Mouse (Mus musculus) hindbrain, postnatal 0 days (tissue): ENCODE data around the gene Crbn. TPM values are rescaled to one million over a fixed set of nuclear protein-coding genes. Genes with fewer than 3 reads are reported as not detected.
A peak's percentile ranks its signal among the peaks of the same experiment; 100 is the strongest.

Experiments
- ATAC-seq: fragments of 200-750 bp; cut with Nextera tagmentation; 2 replicates; pipeline ENCODE4 v1.8.0; 2017; ENCODE audit warnings: mild to moderate bottlenecking, moderate TSS enrichment, moderate library complexity
- DNase-seq: peaks from one replicate; pipeline ENCODE4 v3.0.0-alpha.2; 2015; ENCODE audit warnings: low spot score
- H3K27ac ChIP-seq: fragments of 300-500 bp; sonication (generic); 2 replicates; pipeline ENCODE4 v1.5.1; 2014; ENCODE audit warnings: mild to moderate bottlenecking
- H3K27me3 ChIP-seq: fragments of 300-500 bp; sonication (generic); 2 replicates; pipeline ENCODE4 v1.6.1; 2014; ENCODE audit warnings: low read length, mixed read lengths; ENCODE audit not compliant: insufficient read depth
- H3K36me3 ChIP-seq: fragments of 300-500 bp; sonication (generic); 2 replicates; pipeline ENCODE4 v1.6.1; 2014; ENCODE audit warnings: low read length, mixed read lengths; ENCODE audit not compliant: insufficient read depth
- H3K4me1 ChIP-seq: fragments of 300-500 bp; sonication (generic); 2 replicates; pipeline ENCODE4 v1.6.1; 2014; ENCODE audit warnings: antibody characterized with exemption, low read length, mixed read lengths; ENCODE audit not compliant: insufficient read depth
- H3K4me2 ChIP-seq: fragments of 300-500 bp; sonication (generic); 2 replicates; pipeline ENCODE4 v1.6.1; 2014; ENCODE audit warnings: low read depth, mild to moderate bottlenecking, low read length, moderate library complexity, mixed read lengths
- H3K4me3 ChIP-seq: fragments of 300-500 bp; sonication (generic); 2 replicates; pipeline ENCODE4 v1.5.1; 2014; ENCODE audit warnings: low read length
- H3K9ac ChIP-seq: fragments of 300-500 bp; sonication (generic); replicated peaks from 2 replicates; pipeline ENCODE4 v1.6.1; 2014; ENCODE audit warnings: mild to moderate bottlenecking, low read length, moderate library complexity, mixed read lengths
- H3K9me3 ChIP-seq: fragments of 300-500 bp; sonication (generic); 2 replicates; pipeline ENCODE4 v1.6.1; 2016; ENCODE audit warnings: low read length, mixed read lengths
- CTCF ChIP-seq: IDR thresholded peaks from 2 replicates; pipeline ENCODE4 v1.5.1; 2016; ENCODE audit warnings: antibody characterized with exemption, control low read depth, low read depth
- WGBS: fragments of 180-500 bp; shearing (Covaris S2); extraction: QIAGEN DNeasy Blood & Tissue Kit; methylation state at CpG from one replicate; pipeline ENCODE4 v1.1.7; 2014; 5-methylcytosine and 5-hydroxymethylcytosine counted together
- polyA plus RNA-seq: library from polyadenylated mRNA; unstranded; fragments of >200 nt; fragmentation: Nextera tagmentation; extraction: Ambion mirVana; gene quantifications from 2 replicates; pipeline ENCODE4 v1.2.1, GENCODE M21; 2015
- total RNA-seq: library from RNA; depleted of rRNA; stranded (reverse); fragments of >200 nt; gene quantifications from 2 replicates; pipeline ENCODE4 v1.2.3, GENCODE M21; 2014

Crbn gene
- total and polyA plus RNA-seq, 2 experiments from 2014 or later: 41.5 to 53.1 TPM

DNA sequence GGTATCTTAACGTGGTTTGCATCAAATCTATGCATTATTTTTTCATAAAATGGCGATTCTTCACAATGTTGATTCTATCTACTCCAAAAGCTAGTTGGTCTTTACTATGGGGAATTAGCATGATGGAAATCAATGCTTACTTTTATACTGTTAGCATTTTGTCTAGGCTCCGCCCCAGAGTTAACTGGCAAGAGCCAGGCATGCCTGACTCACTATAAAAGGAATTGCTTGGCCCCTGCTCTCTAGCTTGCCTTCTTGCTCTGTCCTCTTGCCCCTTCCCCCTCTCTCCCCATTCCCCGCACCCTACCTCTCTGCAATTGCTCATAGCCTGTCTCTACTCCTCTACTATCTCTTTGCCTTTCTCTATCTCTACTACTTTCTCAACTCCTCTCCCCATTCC is 33.1 kb downstream of the Crbn start:
- TF ChIP-seq CTCF: no peak
- H3K9me3 ChIP-seq: no peaks in the 10 kb centered on the region
- ATAC-seq (no peak), DNase-seq (no peak)
- no peak overlapping the region for H3K4me2 ChIP-seq
- H3K4me1 ChIP-seq: peaks cover 6% of the 10 kb centered on the region; the same call in 1 of the 2 replicates
- H3K27me3 ChIP-seq: no peaks in the 10 kb centered on the region
- no peak overlapping the region for H3K9ac ChIP-seq
- no peak overlapping the region for H3K27ac ChIP-seq
- no peak overlapping the region for H3K4me3 ChIP-seq
- 77% methylated on average over 4 of the region's 4 CpGs for WGBS
- 0 out of 2 replicates have a peak, but pooled peaks cover 4% of the 10 kb centered on the region for H3K36me3 ChIP-seq

DNA sequence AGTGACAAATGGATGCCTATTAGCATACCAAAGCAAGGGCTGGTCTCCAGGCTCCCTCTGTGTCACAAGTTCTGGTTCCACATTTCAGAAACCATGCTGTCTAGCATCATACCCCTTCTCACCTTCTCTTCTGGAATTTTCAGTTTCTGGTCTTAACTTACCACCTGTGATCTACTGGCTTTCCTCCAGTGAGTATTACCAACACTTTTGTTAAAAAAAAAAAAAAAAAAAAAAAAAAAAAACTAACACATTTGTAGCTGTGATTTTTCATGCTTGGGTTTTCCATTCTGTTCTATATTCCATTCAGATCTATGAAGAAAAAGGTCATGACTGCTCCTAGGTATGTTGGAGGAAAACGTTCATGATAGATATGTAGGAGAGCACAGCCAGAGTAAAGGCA is 34.0 kb downstream of the Crbn start:
- no peaks in the 10 kb centered on the region for H3K9me3 ChIP-seq
- WGBS: 74% methylated on average over 1 of the region's 1 CpGs
- no peak overlapping the region for H3K4me3 ChIP-seq
- no peaks in the 10 kb centered on the region for H3K36me3 ChIP-seq
- H3K4me2 ChIP-seq: no peak overlapping the region
- no peak for ATAC-seq
- no peak overlapping the region for H3K9ac ChIP-seq
- no peak overlapping the region for H3K27ac ChIP-seq
- H3K4me1 ChIP-seq: peaks cover 6% of the 10 kb centered on the region; the same call in 1 of the 2 replicates
- TF ChIP-seq CTCF: no peak
- no peaks in the 10 kb centered on the region for H3K27me3 ChIP-seq
- no peak for DNase-seq

DNA sequence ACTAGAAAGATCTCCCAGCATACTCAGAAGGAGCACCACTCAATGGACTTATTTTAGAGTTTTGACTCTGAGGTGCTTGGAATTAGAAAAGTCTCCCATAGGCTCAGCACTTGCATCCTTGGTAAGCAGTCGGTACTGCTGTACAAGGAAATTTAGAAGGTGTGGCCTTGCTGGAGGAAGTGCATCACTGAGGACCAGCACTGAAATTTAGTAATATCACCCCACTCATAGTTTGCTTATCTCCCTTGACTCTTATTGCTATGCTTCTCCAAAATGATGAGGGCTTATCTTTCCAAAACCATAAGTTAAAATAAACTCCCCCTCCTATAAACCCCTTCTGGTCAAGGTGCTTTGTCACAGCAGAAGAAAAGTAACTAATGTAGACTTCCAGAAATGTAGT is 38.4 kb downstream of the Crbn start:
- no peaks in the 10 kb centered on the region for H3K27me3 ChIP-seq
- H3K4me2 ChIP-seq: no peak overlapping the region
- H3K9ac ChIP-seq: no peak overlapping the region
- 82% methylated on average over 1 of the region's 1 CpGs for WGBS
- H3K27ac ChIP-seq: no peak overlapping the region
- DNase-seq: no peak
- H3K36me3 ChIP-seq: no peaks in the 10 kb centered on the region
- no peaks in the 10 kb centered on the region for H3K9me3 ChIP-seq
- TF ChIP-seq CTCF: no peak
- no peak for ATAC-seq
- no peak overlapping the region for H3K4me3 ChIP-seq
- no peaks in the 10 kb centered on the region for H3K4me1 ChIP-seq

DNA sequence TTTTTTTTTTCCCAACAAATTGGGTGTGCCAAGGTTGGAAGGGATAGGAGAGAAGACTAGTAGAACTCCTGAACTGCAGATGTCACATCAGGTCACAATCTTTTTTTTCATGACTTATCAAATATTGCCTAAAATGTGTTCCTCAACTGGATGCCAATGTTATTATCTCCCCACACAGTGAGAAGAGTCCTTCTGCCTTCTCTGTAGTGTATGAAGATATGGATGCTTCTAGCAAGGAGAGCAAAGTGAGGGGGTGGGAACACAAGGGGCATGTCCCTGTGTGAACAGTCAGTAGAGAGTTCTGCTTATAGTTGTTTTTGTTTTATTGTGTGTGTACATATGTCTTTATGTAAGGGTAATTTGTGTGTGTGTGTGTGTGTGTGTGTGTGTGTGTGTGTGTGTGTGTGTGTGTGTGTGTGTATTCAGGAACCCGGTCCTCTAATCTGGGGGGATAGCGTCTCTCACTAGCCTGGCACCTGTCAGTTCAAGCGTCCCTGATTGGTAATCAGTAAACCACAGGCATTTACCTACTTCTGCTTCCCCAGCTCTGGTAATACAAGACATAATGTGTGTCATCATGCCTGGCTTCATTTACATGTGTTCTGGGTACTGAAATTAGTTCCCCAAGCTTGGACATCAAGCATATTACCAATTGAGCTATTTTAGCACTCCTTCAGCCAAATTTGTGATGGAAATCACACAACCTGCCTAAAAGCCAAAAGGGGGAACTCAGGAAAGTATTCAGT is 39.2 kb downstream of the Crbn start:
- no peak for TF ChIP-seq CTCF
- DNase-seq: no peak

DNA sequence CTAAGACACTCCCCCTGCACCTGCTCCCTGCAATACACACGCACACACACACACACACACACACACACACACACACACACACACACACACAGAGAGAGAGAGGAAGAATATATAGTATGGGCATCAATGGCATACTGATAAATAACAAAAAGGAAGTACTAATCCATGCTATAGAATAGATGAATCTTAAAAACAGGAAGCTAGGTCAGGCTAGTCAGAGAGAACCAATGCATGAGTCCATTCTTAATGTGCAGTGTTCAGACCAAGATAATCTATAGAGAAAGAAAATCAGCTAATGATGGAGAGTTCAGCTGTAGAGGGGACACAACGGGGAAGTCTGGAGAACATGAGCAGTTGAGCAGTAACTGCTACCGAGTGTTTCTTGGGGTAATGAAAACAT is 41.6 kb downstream of the Crbn start:
- H3K27me3 ChIP-seq: no peaks in the 10 kb centered on the region
- no peak for TF ChIP-seq CTCF
- no peak for DNase-seq
- no peak overlapping the region for H3K9ac ChIP-seq
- no peak overlapping the region for H3K4me3 ChIP-seq
- no peaks in the 10 kb centered on the region for H3K4me1 ChIP-seq
- 85% methylated on average over 3 of the region's 3 CpGs for WGBS
- H3K4me2 ChIP-seq: no peak overlapping the region
- H3K27ac ChIP-seq: no peak overlapping the region
- ATAC-seq: no peak
- no peaks in the 10 kb centered on the region for H3K9me3 ChIP-seq
- no peaks in the 10 kb centered on the region for H3K36me3 ChIP-seq

More for the DNA sequence above, 39.2 kb downstream of the Crbn start:
- H3K9me3 ChIP-seq: no peaks in the 10 kb centered on the region
- no peaks in the 10 kb centered on the region for H3K4me1 ChIP-seq
- H3K27ac ChIP-seq: no peak overlapping the region
- H3K4me3 ChIP-seq: no peak overlapping the region
- no peak overlapping the region for H3K9ac ChIP-seq
- H3K27me3 ChIP-seq: no peaks in the 10 kb centered on the region
- H3K36me3 ChIP-seq: no peaks in the 10 kb centered on the region
- WGBS: 77% methylated on average over 3 of the region's 3 CpGs
- no peak for ATAC-seq
- H3K4me2 ChIP-seq: no peak overlapping the region

DNA sequence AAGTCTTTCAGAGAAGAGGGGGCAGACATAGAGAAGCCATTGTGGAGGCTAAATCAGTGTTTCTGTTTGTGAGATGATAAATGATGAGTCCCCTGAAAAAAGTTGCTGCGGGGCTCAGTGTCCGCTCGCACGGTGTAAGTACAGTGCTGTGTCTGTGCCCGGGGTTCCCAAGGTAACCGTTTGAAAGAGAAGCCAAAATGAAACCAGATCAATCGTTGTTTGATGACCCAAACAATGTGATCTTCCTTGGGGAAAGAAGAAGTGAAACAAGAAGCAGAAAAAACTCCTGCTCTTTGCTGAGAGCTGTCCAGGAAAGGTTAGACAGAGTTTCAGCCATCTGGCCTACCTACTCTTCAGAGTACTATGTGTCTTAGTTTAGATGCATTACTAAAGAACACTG is 49.6 kb downstream of the Crbn start:
- H3K4me3 ChIP-seq: no peak overlapping the region
- H3K4me2 ChIP-seq: no peak overlapping the region
- no peak for ATAC-seq
- WGBS: 52% methylated on average over 7 of the region's 7 CpGs
- H3K27ac ChIP-seq: no peak overlapping the region
- no peak overlapping the region for H3K9ac ChIP-seq
- H3K4me1 ChIP-seq: no peaks in the 10 kb centered on the region
- no peak for TF ChIP-seq CTCF
- H3K27me3 ChIP-seq: no peaks in the 10 kb centered on the region
- DNase-seq: peak; percentile 10
- H3K9me3 ChIP-seq: no peaks in the 10 kb centered on the region
- H3K36me3 ChIP-seq: no peaks in the 10 kb centered on the region

DNA sequence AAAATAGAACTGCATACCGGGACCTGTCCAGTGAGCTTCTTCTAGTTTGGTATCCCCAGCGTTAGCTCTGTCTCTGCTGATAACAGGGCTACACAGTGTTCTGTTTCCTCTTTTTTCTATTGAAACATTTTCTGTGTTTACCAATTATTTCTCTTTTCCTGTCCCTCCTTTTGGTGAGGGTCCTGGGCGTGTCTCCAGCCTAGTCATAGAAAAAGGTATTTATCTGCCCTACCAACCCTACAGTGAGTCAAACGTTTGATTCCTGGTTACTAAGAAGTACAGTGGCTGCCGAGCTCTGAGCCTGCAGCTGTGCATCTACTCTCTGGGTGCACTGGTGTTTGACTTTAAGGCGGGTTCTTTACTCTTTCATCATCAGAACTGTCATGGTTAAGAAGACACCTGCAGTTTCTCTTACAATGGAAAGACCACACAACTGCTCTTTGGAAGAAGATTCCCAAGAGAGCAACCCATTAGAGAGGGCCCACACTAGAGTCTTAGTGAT is 50.9 kb downstream of the Crbn start, which contains the start of gene Il5ra:
Gene Il5ra, minus strand, starts transcription at position 151 of the 502 bp plus-strand sequence.
- no peak for DNase-seq
- Histone ChIP-seq H3K4me1 (no peaks in the 10 kb centered on the region), H3K27ac (no peak within 1 kb of the TSS), H3K4me3 (no peak within 1 kb of the TSS), H3K27me3 (no peaks in the 10 kb centered on the region), H3K9me3 (no peaks in the 10 kb centered on the region), H3K4me2 (no peak within 1 kb of the TSS), H3K36me3 (no peaks in the 10 kb centered on the region), H3K9ac (no peak within 1 kb of the TSS)
- no peak for TF ChIP-seq CTCF
- 73% methylated on average over 6 of the region's 6 CpGs for WGBS
- ATAC-seq: no peak
